Mouse (Mus musculus) liver, embryonic 14.5 days (tissue): ENCODE data around the gene Tor1a. TPM values are rescaled to one million over a fixed set of nuclear protein-coding genes. Genes with fewer than 3 reads are reported as not detected.
"Not testable (repeated sequence)": the region's sequence is repeated elsewhere in the genome, so short reads cannot be mapped to it uniquely, and the experiment has no call there.

ENCODE experiments used
- ATAC-seq: fragments of 200-750 bp; cut with Nextera tagmentation; 2 replicates; pipeline ENCODE4 v1.8.0; 2017; ENCODE audit warnings: moderate number of reproducible peaks, mild to moderate bottlenecking, moderate library complexity; ENCODE audit not compliant: insufficient read depth
- DNase-seq, 3 experiments: peaks; one replicate each; pipeline ENCODE4 v3.0.0-alpha.2; 2012 to 2013; ENCODE audit warnings: low read depth in 3 of 3, low spot score in 3 of 3
- H3K27ac ChIP-seq: fragments of 300-500 bp; sonication (generic); 2 replicates; pipeline ENCODE4 v1.5.1; 2014; ENCODE audit warnings: moderate library complexity, mild to moderate bottlenecking, control low read depth, inconsistent platforms
- H3K27me3 ChIP-seq: fragments of 300-500 bp; sonication (generic); 2 replicates; pipeline ENCODE4 v1.6.1; 2014; ENCODE audit warnings: mild to moderate bottlenecking, low read length, moderate library complexity; ENCODE audit not compliant: control insufficient read depth, insufficient read depth
- H3K36me3 ChIP-seq: fragments of 300-500 bp; sonication (generic); replicated peaks from 2 replicates; pipeline ENCODE4 v1.6.1; 2014; ENCODE audit warnings: low read depth; ENCODE audit not compliant: control insufficient read depth, insufficient read depth
- H3K4me1 ChIP-seq, 2 experiments: fragments of 200-500 bp in 1 of 2; fragments of 300-500 bp in 1 of 2; sonication (generic) in 1 of 2; replicated peaks; 2 replicates each; pipeline ENCODE4 v1.6.1; 2012 to 2014; ENCODE audit warnings: antibody characterized with exemption in 1 of 2, inconsistent platforms in 1 of 2, low read length in 1 of 2; ENCODE audit not compliant: control insufficient read depth in 2 of 2, insufficient read depth in 2 of 2
- H3K4me2 ChIP-seq: fragments of 300-500 bp; sonication (generic); 2 replicates; pipeline ENCODE4 v1.6.1; 2014; ENCODE audit warnings: low read depth, mild to moderate bottlenecking, control low read depth, moderate library complexity
- H3K4me3 ChIP-seq, 2 experiments: fragments of 200-500 bp in 1 of 2; fragments of 300-500 bp in 1 of 2; sonication (generic) in 1 of 2; 2 replicates each; pipeline ENCODE4 v1.5.1; 2012 to 2014; ENCODE audit warnings: low read depth in 2 of 2, low read length in 2 of 2, mild to moderate bottlenecking in 2 of 2, control low read depth in 1 of 2, inconsistent platforms in 1 of 2, moderate library complexity in 1 of 2; ENCODE audit not compliant: insufficient read depth in 1 of 2
- H3K9ac ChIP-seq: fragments of 300-500 bp; sonication (generic); replicated peaks from 2 replicates; pipeline ENCODE4 v1.6.1; 2014; ENCODE audit warnings: mild to moderate bottlenecking, control low read depth, moderate library complexity
- H3K9me3 ChIP-seq: fragments of 300-500 bp; sonication (generic); 2 replicates; pipeline ENCODE4 v1.6.1; 2016; ENCODE audit warnings: low read length, mixed read lengths; ENCODE audit not compliant: control insufficient read depth
- CTCF ChIP-seq: IDR thresholded peaks from 2 replicates; pipeline ENCODE4 v1.5.1; 2016; ENCODE audit warnings: antibody characterized with exemption, low read depth, control low read depth
- EP300 ChIP-seq: IDR thresholded peaks from 2 replicates; pipeline ENCODE4 v1.6.1; 2016; ENCODE audit warnings: antibody characterized with exemption, low read depth
- WGBS: fragments of 180-500 bp; shearing (Covaris S2); extraction: QIAGEN DNeasy Blood & Tissue Kit; methylation state at CpG from one replicate; pipeline ENCODE4 v1.1.7; 2014; ENCODE audit not compliant: insufficient replicate concordance; 5-methylcytosine and 5-hydroxymethylcytosine counted together
- polyA plus RNA-seq, 2 experiments: library from polyadenylated mRNA; depleted of rRNA in 1 of 2; stranded (reverse) in 1 of 2; unstranded in 1 of 2; fragments of >200 nt; fragmentation: Nextera tagmentation in 1 of 2; extraction: Ambion mirVana in 1 of 2; gene quantifications; 2 replicates each; pipeline versions ENCODE4 v1.2.1 to v1.2.3; 2012 to 2014

The Tor1a gene
- polyA plus RNA-seq, 2 experiments = 29.3 to 34.8 TPM

DNA sequence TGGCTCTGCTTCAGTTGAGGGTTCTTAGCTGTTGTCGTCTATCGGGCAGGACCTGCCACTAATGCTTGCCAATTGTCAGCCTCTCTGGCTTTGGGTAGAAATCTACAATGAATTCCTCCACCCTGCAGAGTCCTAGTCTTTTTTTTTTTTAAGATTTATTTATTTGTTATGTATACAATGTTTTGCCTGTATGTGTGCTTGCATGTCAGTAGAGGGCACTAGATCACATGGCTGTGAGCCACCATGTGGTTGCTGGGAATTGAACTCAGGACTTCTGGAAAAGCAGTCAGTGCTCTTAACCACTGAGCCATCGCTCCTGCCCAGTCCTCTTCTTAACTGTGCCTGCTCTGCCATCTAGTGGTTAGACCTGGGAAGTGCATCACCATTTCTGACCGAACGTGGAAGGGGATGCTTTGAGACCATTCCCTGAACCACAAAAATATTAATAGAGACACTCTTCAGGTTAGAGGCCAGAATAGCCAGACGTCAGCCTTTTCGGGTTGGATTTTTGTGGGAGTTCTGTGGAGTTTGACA lies 33.7 kb downstream of the Tor1a start:
- Histone ChIP-seq H3K4me1 (peaks cover 7 to 8% of the 10 kb centered on the region in 2 experiments), H3K9ac (no peak overlapping the region), H3K9me3 (no peaks in the 10 kb centered on the region), H3K4me3 (no peak overlapping the region), H3K27me3 (no peaks in the 10 kb centered on the region), H3K36me3 (no peaks in the 10 kb centered on the region), H3K27ac (no peak overlapping the region), H3K4me2 (no peak overlapping the region)
- DNase-seq = no peak
- 15% methylated on average over 7 of the region's 7 CpGs for whole genome bisulfite sequencing
- TF ChIP-seq CTCF = peak; percentile 92
- no peak for TF ChIP-seq EP300
- ATAC-seq = no peak

DNA sequence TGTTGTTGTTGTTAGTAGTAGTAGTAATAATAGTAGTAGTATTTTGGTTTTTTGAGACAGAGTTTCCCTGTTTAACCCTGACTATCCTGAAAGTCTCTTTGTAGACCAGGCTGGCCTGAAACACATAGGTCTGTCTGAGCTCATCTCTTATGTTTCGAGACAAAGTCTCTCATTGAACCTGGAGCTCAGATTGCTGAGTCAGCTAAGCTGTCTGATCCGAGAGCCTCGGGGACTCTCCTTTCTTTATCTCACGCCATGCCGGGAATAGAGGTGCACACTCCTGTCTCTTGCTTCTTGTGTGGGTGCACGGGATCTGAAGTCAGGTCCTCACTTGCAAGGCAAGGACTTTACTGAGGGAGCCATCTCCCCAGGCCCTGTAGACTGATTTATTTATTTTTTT lies 34.7 kb downstream of the Tor1a start:
- H3K27me3 ChIP-seq = no peaks in the 10 kb centered on the region
- 63% methylated on average over 6 of the region's 6 CpGs for WGBS
- no peaks in the 10 kb centered on the region for H3K36me3 ChIP-seq
- no peak overlapping the region for H3K27ac ChIP-seq
- TF ChIP-seq EP300 (no peak), CTCF (no peak)
- no peaks in the 10 kb centered on the region for H3K9me3 ChIP-seq
- H3K4me3 ChIP-seq = no peak overlapping the region
- H3K9ac ChIP-seq = no peak overlapping the region
- DNase-seq (no peak), ATAC-seq (no peak)
- peaks cover 15 to 16% of the 10 kb centered on the region in 2 experiments for H3K4me1 ChIP-seq
- H3K4me2 ChIP-seq = no peak overlapping the region

DNA sequence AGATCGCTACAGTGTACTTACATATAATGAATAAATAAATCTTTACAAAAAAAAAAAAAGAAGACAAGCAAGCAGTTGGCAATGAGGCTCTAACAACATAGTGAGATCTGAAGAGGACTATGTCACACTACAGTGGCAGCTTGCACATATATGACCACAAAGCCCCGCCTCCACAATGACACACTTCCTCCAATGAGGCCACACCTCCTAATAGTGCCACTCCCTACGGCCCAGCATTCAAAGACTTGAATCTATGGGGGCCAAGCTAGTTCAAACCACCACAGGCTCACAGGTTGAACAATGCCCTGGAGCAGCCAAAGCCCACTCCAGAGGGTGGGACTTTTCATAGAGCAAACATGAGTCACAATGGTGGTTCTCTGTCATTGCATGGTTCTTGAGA lies 35.8 kb downstream of the Tor1a start:
- Histone ChIP-seq H3K36me3 (no peaks in the 10 kb centered on the region), H3K27me3 (no peaks in the 10 kb centered on the region), H3K9me3 (no peaks in the 10 kb centered on the region), H3K4me3 (no peak overlapping the region), H3K27ac (no peak overlapping the region), H3K4me1 (peaks cover 15 to 16% of the 10 kb centered on the region in 2 experiments), H3K9ac (no peak overlapping the region), H3K4me2 (no peak overlapping the region)
- no peak for DNase-seq
- no peak for TF ChIP-seq EP300
- no peak for TF ChIP-seq CTCF
- 60% methylated on average over 3 of the region's 3 CpGs for WGBS
- no peak for ATAC-seq

DNA sequence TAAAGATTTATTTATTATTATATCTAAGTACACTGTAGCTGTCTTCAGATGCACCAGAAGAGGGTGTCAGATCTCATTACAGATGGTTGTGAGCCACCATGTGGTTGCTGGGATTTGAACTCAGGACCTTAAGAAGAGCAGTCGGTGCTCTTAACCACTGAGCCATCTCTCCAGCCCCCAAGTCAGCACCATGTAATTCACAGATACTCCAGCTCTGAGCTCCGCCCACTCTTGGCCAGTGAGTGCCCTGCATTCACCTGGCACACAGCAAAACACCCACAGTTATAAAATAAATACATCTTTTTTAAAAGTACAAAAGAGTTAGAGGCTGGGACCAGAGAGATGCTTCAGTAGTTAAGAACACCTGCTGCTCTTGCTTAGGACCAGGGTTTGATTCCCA lies 36.9 kb downstream of the Tor1a start:
- H3K27me3 ChIP-seq, ATAC-seq, DNase-seq, H3K27ac ChIP-seq, H3K4me3 ChIP-seq, H3K4me2 ChIP-seq, H3K9ac ChIP-seq, H3K36me3 ChIP-seq, H3K9me3 ChIP-seq: not testable (repeated sequence)
- peaks cover 15 to 16% of the 10 kb centered on the region in 2 experiments for H3K4me1 ChIP-seq
- 74% methylated on average over 2 of the region's 2 CpGs for WGBS

DNA sequence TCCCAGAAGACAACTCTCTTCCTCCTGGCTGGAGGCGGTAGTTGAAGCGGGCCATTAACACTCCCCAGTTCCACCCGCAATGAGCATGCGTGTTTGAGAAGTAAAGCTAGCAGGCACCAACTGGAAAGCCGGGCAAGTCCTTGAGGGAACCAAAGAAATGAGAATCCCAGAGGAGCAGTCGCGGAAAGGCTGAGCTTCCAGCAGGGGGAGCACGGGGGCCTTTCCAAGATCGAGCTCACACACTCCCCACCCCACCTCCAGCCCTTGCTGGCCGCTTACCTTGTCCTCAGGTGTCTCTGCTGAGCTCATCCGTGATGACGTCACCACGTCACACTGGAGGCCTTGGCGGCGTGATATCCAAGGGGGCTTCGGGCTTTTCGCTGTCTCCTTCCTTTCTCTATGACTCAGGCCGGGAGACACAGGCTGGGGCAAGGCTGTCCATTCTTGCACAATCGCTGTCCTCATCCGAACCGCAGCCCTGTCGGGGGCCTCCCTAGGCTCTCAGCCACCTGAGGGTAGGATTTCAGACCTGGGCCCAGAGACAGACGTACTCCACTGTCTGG lies 38.2 kb downstream of the Tor1a start, which contains the start of gene Ptges:
Gene Ptges (minus strand): TSS at position 381 of the 563 bp plus-strand sequence.
- Histone ChIP-seq H3K9ac (peak within 1 kb of the TSS; percentile 45), H3K9me3 (no peaks in the 10 kb centered on the region), H3K27me3 (no peaks in the 10 kb centered on the region), H3K4me2 (peak within 1 kb of the TSS; percentile 74), H3K4me3 (peak within 1 kb of the TSS; percentile 31 to 43), H3K36me3 (no peaks in the 10 kb centered on the region), H3K27ac (peak within 1 kb of the TSS; percentile 53), H3K4me1 (peaks cover 15 to 16% of the 10 kb centered on the region in 2 experiments)
- WGBS = 3% methylated on average over 23 of the region's 23 CpGs
- peak; percentile 52 for ATAC-seq
- TF ChIP-seq CTCF = peak; percentile 81
- no peak for TF ChIP-seq EP300
- peak in 1 of 3 experiments; percentile 53 for DNase-seq
